ENCODE assay signal across 21 mouse cellular contexts in the genomic region with DNA sequence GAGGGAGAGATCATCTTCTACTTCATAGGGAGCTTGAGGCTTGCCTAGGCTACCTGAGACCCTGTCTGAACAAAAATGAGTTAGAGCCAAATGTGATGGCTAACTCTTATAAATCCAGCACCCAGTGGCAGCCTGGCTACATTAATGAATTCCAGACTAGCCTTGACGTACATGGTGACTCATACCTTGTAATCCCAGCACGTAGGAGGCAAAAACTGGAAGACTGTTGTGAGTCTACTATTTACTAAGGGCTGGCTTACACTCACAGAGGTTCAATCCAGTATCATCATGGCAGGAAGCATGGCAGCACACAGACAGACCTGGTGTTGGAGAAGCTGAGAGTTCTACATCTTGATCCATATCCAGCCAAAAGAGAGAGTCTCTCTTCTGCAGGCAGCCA.
"Had no signal": no experiment of that assay in that cellular context is flagged by ENCODE, and none has a peak within 500 bp of the region (broad histone marks: within the 10 kb centered on the region; RNA-seq: fewer than 3 reads in every experiment).

No protein-coding gene starts in this region.

- H3K27me3 ChIP-seq: limb, embryonic 13.5 days; liver, embryonic 12.5 days; liver, embryonic 15.5 days; lung, embryonic 15.5 days; megakaryocyte, embryonic 14.5 days; midbrain, embryonic 13.5 days; neural tube, embryonic 13.5 days; stomach, embryonic 15.5 days had no signal

- H3K36me3 ChIP-seq: limb, embryonic 10.5 days; limb, embryonic 13.5 days; liver, embryonic 12.5 days; liver, embryonic 15.5 days; lung, embryonic 15.5 days; midbrain, embryonic 10.5 days; midbrain, embryonic 13.5 days; neural tube, embryonic 13.5 days; stomach, embryonic 15.5 days had no signal

- H3K27ac ChIP-seq: kidney, postnatal 0 days; limb, embryonic 10.5 days; limb, embryonic 13.5 days; liver, embryonic 12.5 days; liver, embryonic 15.5 days; lung, embryonic 15.5 days; midbrain, embryonic 10.5 days; midbrain, embryonic 13.5 days; neural tube, embryonic 13.5 days; stomach, embryonic 15.5 days had no signal

- H3K4me1 ChIP-seq: limb, embryonic 10.5 days; limb, embryonic 13.5 days; liver, embryonic 12.5 days; liver, embryonic 15.5 days; lung, embryonic 15.5 days; megakaryocyte, embryonic 14.5 days; midbrain, embryonic 10.5 days; midbrain, embryonic 13.5 days; neural tube, embryonic 13.5 days; stomach, embryonic 15.5 days had no signal

- DNase-seq: kidney, adult 18-20 months; liver; lung, adult 18-20 months; lung, postnatal 10 days; lung, postnatal 36 days; retina, postnatal 1 day; right cerebral cortex, postnatal 25 days; thymus, adult 18-20 months; thymus, postnatal 36 days had no signal

- H3K4me3 ChIP-seq: limb, embryonic 10.5 days; limb, embryonic 13.5 days; liver, embryonic 12.5 days; liver, embryonic 15.5 days; lung, embryonic 15.5 days; megakaryocyte, embryonic 14.5 days; midbrain, embryonic 10.5 days; midbrain, embryonic 13.5 days; myocyte; neural tube, embryonic 13.5 days; stomach, embryonic 15.5 days had no signal
